In genomic region chr17:12991194-12991634, GRCm38 (mm10) we compare ENCODE assay signal across 8 mouse cellular contexts. TPM values are rescaled to one million over a fixed set of nuclear protein-coding genes. Genes with fewer than 3 reads are reported as not detected.
A peak's percentile ranks its signal among the peaks of the same experiment; 100 is the strongest.
DNase-seq lines count a peak whose midpoint lies in the region; ATAC-seq and TF ChIP-seq lines count a peak whose summit lies in the region.

No protein-coding gene starts in this region.

- peak overlapping the region; percentile 78 for H3K4me2 ChIP-seq in stomach, postnatal 0 days (replicated peaks; ENCODE audit: low read depth)

- DNase-seq in kidney, adult 9 months = peak; percentile 40
- no peak for DNase-seq in kidney, adult 18-20 months
- no peak for DNase-seq in heart, embryonic 10.5 days (ENCODE audit: low spot score)
- peak; percentile 34 for DNase-seq in kidney, postnatal 14 days
- peak; percentile 26 for DNase-seq in midbrain, embryonic 10.5 days (ENCODE audit: low spot score)
- DNase-seq in stomach, postnatal 0 days (ENCODE audit: low spot score) = peak; percentile 42
- DNase-seq in layer of hippocampus, postnatal 25 days (ENCODE audit: extremely low spot score in 1 of 2, low spot score in 1 of 2) = no peak

- H3K4me3 ChIP-seq in brown adipose tissue, adult 24 weeks (ENCODE audit: insufficient read depth, low read depth, low read length) = peak overlapping the region; percentile 99
- peak overlapping the region; percentile 98 for H3K4me3 ChIP-seq in heart, embryonic 10.5 days
- H3K4me3 ChIP-seq in midbrain, embryonic 10.5 days = peak overlapping the region; percentile 99
- peak overlapping the region; percentile 99 for H3K4me3 ChIP-seq in stomach, postnatal 0 days (ENCODE audit: low read depth, low read length)

- peaks cover 6% of the 10 kb centered on the region for H3K4me1 ChIP-seq in brown adipose tissue, adult 24 weeks (ENCODE audit: control insufficient read depth, insufficient read depth, insufficient read length, low read length)
- peaks cover 3% of the 10 kb centered on the region for H3K4me1 ChIP-seq in heart, embryonic 10.5 days
- H3K4me1 ChIP-seq in midbrain, embryonic 10.5 days = peaks cover 18% of the 10 kb centered on the region
- no peaks in the 10 kb centered on the region for H3K4me1 ChIP-seq in stomach, postnatal 0 days (replicated peaks; ENCODE audit: control insufficient read depth, insufficient read depth)

- TF ChIP-seq CTCF in stomach, postnatal 0 days (IDR thresholded peaks at IDR 0.05; ENCODE audit: low read depth) = no peak

- H3K27ac ChIP-seq in brown adipose tissue, adult 24 weeks (replicated peaks; ENCODE audit: low read depth, low read length) = peak overlapping the region; percentile 95; the same call in 1 of the 2 replicates
- H3K27ac ChIP-seq in heart, embryonic 10.5 days = peak overlapping the region; percentile 100
- peak overlapping the region; percentile 100 for H3K27ac ChIP-seq in midbrain, embryonic 10.5 days (replicated peaks)
- H3K27ac ChIP-seq in stomach, postnatal 0 days (replicated peaks) = peak overlapping the region; percentile 100

- TF ChIP-seq EP300 in stomach, postnatal 0 days (optimal IDR thresholded peaks at IDR 0.05) = no peak

- H3K9ac ChIP-seq in stomach, postnatal 0 days (ENCODE audit: low read length) = peak overlapping the region; percentile 100

- H3K36me3 ChIP-seq in heart, embryonic 10.5 days = peaks cover 11% of the 10 kb centered on the region
- H3K36me3 ChIP-seq in midbrain, embryonic 10.5 days = peaks cover 31% of the 10 kb centered on the region
- no peaks in the 10 kb centered on the region for H3K36me3 ChIP-seq in stomach, postnatal 0 days (ENCODE audit: control insufficient read depth, insufficient read depth, low read length)

- ATAC-seq in stomach, postnatal 0 days (ENCODE audit: low FRiP score, low TSS enrichment) = no peak

- WGBS in heart, embryonic 10.5 days = 4% methylated on average over 12 of the region's 12 CpGs
- WGBS in midbrain, embryonic 10.5 days = 7% methylated on average over 12 of the region's 12 CpGs
- 0% methylated on average over 12 of the region's 12 CpGs for WGBS in stomach, postnatal 0 days

- no peaks in the 10 kb centered on the region for H3K27me3 ChIP-seq in heart, embryonic 10.5 days (ENCODE audit: insufficient read depth, poor library complexity, severe bottlenecking)
- H3K27me3 ChIP-seq in midbrain, embryonic 10.5 days (ENCODE audit: low read depth, poor library complexity, severe bottlenecking) = no peaks in the 10 kb centered on the region
- no peaks in the 10 kb centered on the region for H3K27me3 ChIP-seq in stomach, postnatal 0 days (ENCODE audit: control insufficient read depth, insufficient read depth, low read length)

- no peaks in the 10 kb centered on the region for H3K9me3 ChIP-seq in heart, embryonic 10.5 days
- peaks cover 5% of the 10 kb centered on the region for H3K9me3 ChIP-seq in midbrain, embryonic 10.5 days (replicated peaks)
- H3K9me3 ChIP-seq in stomach, postnatal 0 days (ENCODE audit: control insufficient read depth, low read length) = no peaks in the 10 kb centered on the region

RNA-seq across cellular contexts. Expression of gene Wtap, which starts 2.8 kb away (rescaled TPM):
- polyA plus RNA-seq in brown adipose tissue, adult 24 weeks (2012; ENCODE audit: insufficient read depth, insufficient read length, missing spikeins) = 59.6 and 62.5 TPM in 2 replicates
- 74.4 and 87.6 TPM in 2 replicates for polyA plus RNA-seq in heart, embryonic 10.5 days (2016; fragmentation: Nextera tagmentation; extraction: Ambion mirVana)
- 132 and 138 TPM in 2 replicates for polyA plus RNA-seq in midbrain, embryonic 10.5 days (2016; fragmentation: Nextera tagmentation; extraction: Ambion mirVana)
- 75.2 and 75.4 TPM in 2 replicates for polyA plus RNA-seq in stomach, postnatal 0 days (2015; fragmentation: Nextera tagmentation; extraction: Ambion mirVana)
- 10 to 100 TPM; 51.6 to 56.7 TPM for total RNA-seq in layer of hippocampus, postnatal 25 days (2021)

RNA-seq across cellular contexts. Expression of gene Sod2, which starts 15.4 kb away (rescaled TPM):
- polyA plus RNA-seq in brown adipose tissue, adult 24 weeks (2012; ENCODE audit: insufficient read depth, insufficient read length, missing spikeins) = 1,013 and 1,407 TPM in 2 replicates
- polyA plus RNA-seq in heart, embryonic 10.5 days (2016; fragmentation: Nextera tagmentation; extraction: Ambion mirVana) = 213 and 293 TPM in 2 replicates
- 107 and 110 TPM in 2 replicates for polyA plus RNA-seq in midbrain, embryonic 10.5 days (2016; fragmentation: Nextera tagmentation; extraction: Ambion mirVana)
- 176 and 186 TPM in 2 replicates for polyA plus RNA-seq in stomach, postnatal 0 days (2015; fragmentation: Nextera tagmentation; extraction: Ambion mirVana)
- total RNA-seq in layer of hippocampus, postnatal 25 days (2021) = 100 to 1,000 TPM; 243 to 274 TPM

RNA-seq across cellular contexts. Expression of gene Acat2, which starts 30.7 kb away (rescaled TPM):
- polyA plus RNA-seq in brown adipose tissue, adult 24 weeks (2012; ENCODE audit: insufficient read depth, insufficient read length, missing spikeins) = 236 TPM in 2 replicates
- polyA plus RNA-seq in heart, embryonic 10.5 days (2016; fragmentation: Nextera tagmentation; extraction: Ambion mirVana) = 95.8 and 146 TPM in 2 replicates
- 410 and 455 TPM in 2 replicates for polyA plus RNA-seq in midbrain, embryonic 10.5 days (2016; fragmentation: Nextera tagmentation; extraction: Ambion mirVana)
- polyA plus RNA-seq in stomach, postnatal 0 days (2015; fragmentation: Nextera tagmentation; extraction: Ambion mirVana) = 76.0 and 81.8 TPM in 2 replicates
- 10 to 100 TPM; 53.6 to 56.1 TPM for total RNA-seq in layer of hippocampus, postnatal 25 days (2021)

RNA-seq across cellular contexts. Expression of gene Acat3, which starts 50.8 kb away (rescaled TPM):
- 1.9 TPM in 1 of 2 replicates, not detected in the other for polyA plus RNA-seq in brown adipose tissue, adult 24 weeks (2012; ENCODE audit: insufficient read depth, insufficient read length, missing spikeins)
- polyA plus RNA-seq in heart, embryonic 10.5 days (2016; fragmentation: Nextera tagmentation; extraction: Ambion mirVana) = 0.30 and 0.31 TPM in 2 replicates
- 1.5 and 1.6 TPM in 2 replicates for polyA plus RNA-seq in midbrain, embryonic 10.5 days (2016; fragmentation: Nextera tagmentation; extraction: Ambion mirVana)
- polyA plus RNA-seq in stomach, postnatal 0 days (2015; fragmentation: Nextera tagmentation; extraction: Ambion mirVana) = 0.62 and 0.73 TPM in 2 replicates
- total RNA-seq in layer of hippocampus, postnatal 25 days (2021) = 1 to 10 TPM; 4.8 to 5.2 TPM

Comparison
In these comparisons a context has a peak if more than half of its experiments do, and no peak if none do; other contexts are left out.
1. DNase-seq: peak in kidney, adult 9 months (single experiment), kidney, postnatal 14 days (single experiment), midbrain, embryonic 10.5 days (single experiment) and stomach, postnatal 0 days (single experiment); none in kidney, adult 18-20 months (single experiment), heart, embryonic 10.5 days (single experiment) and layer of hippocampus, postnatal 25 days (0 of 2).
2. Peak in every context shown above with its lines, with median percentiles within 50 percentile points of each other: H3K27ac ChIP-seq and H3K4me3 ChIP-seq.